Mouse (Mus musculus): Measurements from ENCODE around the gene Wdfy4.

GRCm38 (mm10) chr14:33073355-33073754, 112.0 kb downstream of the Wdfy4 start:
- TF ChIP-seq CTCF (IDR thresholded peaks at IDR 0.05; ENCODE audit: extremely low read depth, insufficient read depth, low read length) (no peak), POLR2A (IDR thresholded peaks at IDR 0.05; ENCODE audit: extremely low read depth, insufficient read depth, low read length) (no peak)

Data from cortical plate, adult 2 months (tissue).